Mouse (Mus musculus) embryonic fibroblast, embryonic 13.5 days (primary cell): ENCODE measurements at regions not wholly inside any gene's neighbourhood (a gene's known extent, or its start where the extent isn't known, plus 50 kb on each side); places are given as distances from the start of the nearest gene placed in this dataset.

Experiments
- CTCF ChIP-seq: IDR thresholded peaks from 2 replicates; pipeline ENCODE4 v1.5.1; 2011; ENCODE audit warnings: mild to moderate bottlenecking, control low read depth, low read length, moderate library complexity, borderline replicate concordance; ENCODE audit not compliant: insufficient read depth
- POLR2A ChIP-seq: IDR thresholded peaks from 2 replicates; pipeline ENCODE4 v1.6.1; 2011; ENCODE audit warnings: low read depth, mild to moderate bottlenecking, control low read depth, low read length, moderate library complexity

GRCm38 (mm10) chr2:9709466-9709865 lies 171.6 kb upstream of the 4930412O13Rik start:
- TF ChIP-seq POLR2A (no peak), CTCF (no peak)
